Mouse (Mus musculus): Measurements from ENCODE around the gene Slfn9. TPM values are rescaled to one million over a fixed set of nuclear protein-coding genes. Genes with fewer than 3 reads are reported as not detected.
"Not testable (repeated sequence)": the region's sequence is repeated elsewhere in the genome, so short reads cannot be mapped to it uniquely, and the experiment has no call there.

Slfn9 gene
- polyA plus RNA-seq, 1 experiment from 2014 or later = 11.8 TPM

- no peak overlapping the region for H3K9ac ChIP-seq (ENCODE audit: low read length)
- no peak overlapping the region for H3K4me2 ChIP-seq (ENCODE audit: low read depth, severe bottlenecking)
- H3K9me3 ChIP-seq (ENCODE audit: control insufficient read depth, low read length) = no peaks in the 10 kb centered on the region
- no peak for ATAC-seq (ENCODE audit: insufficient number of reproducible peaks, low FRiP score, low TSS enrichment, low read depth)
- no peak overlapping the region for H3K27ac ChIP-seq (replicated peaks; ENCODE audit: low read depth, low read length)
- H3K27me3 ChIP-seq (ENCODE audit: control insufficient read depth, insufficient read depth, low read length) = no peaks in the 10 kb centered on the region
- H3K4me1 ChIP-seq (ENCODE audit: control insufficient read depth, insufficient read depth, low read length) = no peaks in the 10 kb centered on the region
- no peak overlapping the region for H3K4me3 ChIP-seq (ENCODE audit: low read depth, low read length)
- DNase-seq (ENCODE audit: low spot score) = no peak
- H3K36me3 ChIP-seq (ENCODE audit: control insufficient read depth, insufficient read depth, low read length) = no peaks in the 10 kb centered on the region
Observed at GRCm38 (mm10) chr11:83016093-83016492, 24.5 kb upstream of the Slfn9 start.

- Histone ChIP-seq H3K4me3 (ENCODE audit: low read depth, low read length) (no peak overlapping the region), H3K36me3 (ENCODE audit: control insufficient read depth, insufficient read depth, low read length) (no peaks in the 10 kb centered on the region), H3K9me3 (ENCODE audit: control insufficient read depth, low read length) (no peaks in the 10 kb centered on the region), H3K27me3 (ENCODE audit: control insufficient read depth, insufficient read depth, low read length) (no peaks in the 10 kb centered on the region), H3K4me1 (ENCODE audit: control insufficient read depth, insufficient read depth, low read length) (no peaks in the 10 kb centered on the region), H3K9ac (ENCODE audit: low read length) (no peak overlapping the region), H3K27ac (replicated peaks; ENCODE audit: low read depth, low read length) (no peak overlapping the region), H3K4me2 (ENCODE audit: low read depth, severe bottlenecking) (no peak overlapping the region)
- ATAC-seq (ENCODE audit: insufficient number of reproducible peaks, low FRiP score, low TSS enrichment, low read depth) (no peak), DNase-seq (ENCODE audit: low spot score) (no peak)
- 85% methylated on average over 1 of the region's 1 CpGs for WGBS
Observed at GRCm38 (mm10) chr11:83013356-83013755, 21.7 kb upstream of the Slfn9 start.

- Histone ChIP-seq H3K9ac (ENCODE audit: low read length) (peak overlapping the region; percentile 52; the same call in 1 of the 2 replicates), H3K4me3 (ENCODE audit: low read depth, low read length) (peak overlapping the region; percentile 28), H3K4me2 (ENCODE audit: low read depth, severe bottlenecking) (peak overlapping the region; percentile 44)
- not testable (repeated sequence) for ATAC-seq (ENCODE audit: insufficient number of reproducible peaks, low FRiP score, low TSS enrichment, low read depth); H3K4me1 ChIP-seq (ENCODE audit: control insufficient read depth, insufficient read depth, low read length); H3K9me3 ChIP-seq (ENCODE audit: control insufficient read depth, low read length); H3K36me3 ChIP-seq (ENCODE audit: control insufficient read depth, insufficient read depth, low read length); H3K27me3 ChIP-seq (ENCODE audit: control insufficient read depth, insufficient read depth, low read length); H3K27ac ChIP-seq (replicated peaks; ENCODE audit: low read depth, low read length)
- 13% methylated on average over 19 of the region's 19 CpGs for WGBS
- DNase-seq (ENCODE audit: low spot score) = peak; percentile 77
Observed at GRCm38 (mm10) chr11:82990612-82991385, 831 bp downstream of the Slfn9 start.

- H3K9ac ChIP-seq (ENCODE audit: low read length) = no peak overlapping the region
- no peaks in the 10 kb centered on the region; the same call in 1 of the 2 replicates for H3K36me3 ChIP-seq (ENCODE audit: control insufficient read depth, insufficient read depth, low read length)
- peak overlapping the region; percentile 25; the same call in 1 of the 2 replicates for H3K4me2 ChIP-seq (ENCODE audit: low read depth, severe bottlenecking)
- no peak overlapping the region for H3K4me3 ChIP-seq (ENCODE audit: low read depth, low read length)
- H3K27ac ChIP-seq (replicated peaks; ENCODE audit: low read depth, low read length) = no peak overlapping the region
- H3K4me1 ChIP-seq (ENCODE audit: control insufficient read depth, insufficient read depth, low read length) = 0 out of 2 replicates have a peak, but pooled peaks cover 3% of the 10 kb centered on the region
- ATAC-seq (ENCODE audit: insufficient number of reproducible peaks, low FRiP score, low TSS enrichment, low read depth) (no peak), DNase-seq (ENCODE audit: low spot score) (peak; percentile 35)
- no peaks in the 10 kb centered on the region for H3K27me3 ChIP-seq (ENCODE audit: control insufficient read depth, insufficient read depth, low read length)
- no peaks in the 10 kb centered on the region for H3K9me3 ChIP-seq (ENCODE audit: control insufficient read depth, low read length)
- WGBS = 25% methylated on average over 12 of the region's 12 CpGs
Observed at GRCm38 (mm10) chr11:82989357-82989756, 2.3 kb downstream of the Slfn9 start.

GRCm38 (mm10) chr11:82987621-82988020 lies 4.0 kb downstream of the Slfn9 start:
- Histone ChIP-seq H3K4me3 (ENCODE audit: low read depth, low read length) (no peak overlapping the region), H3K4me1 (ENCODE audit: control insufficient read depth, insufficient read depth, low read length) (0 out of 2 replicates have a peak, but pooled peaks cover 3% of the 10 kb centered on the region), H3K9me3 (ENCODE audit: control insufficient read depth, low read length) (no peaks in the 10 kb centered on the region), H3K27ac (replicated peaks; ENCODE audit: low read depth, low read length) (no peak overlapping the region), H3K9ac (ENCODE audit: low read length) (no peak overlapping the region), H3K27me3 (ENCODE audit: control insufficient read depth, insufficient read depth, low read length) (no peaks in the 10 kb centered on the region), H3K4me2 (ENCODE audit: low read depth, severe bottlenecking) (no peak overlapping the region), H3K36me3 (ENCODE audit: control insufficient read depth, insufficient read depth, low read length) (no peaks in the 10 kb centered on the region; the same call in 1 of the 2 replicates)
- 88% methylated on average over 6 of the region's 6 CpGs for WGBS
- DNase-seq (ENCODE audit: low spot score) = no peak
- no peak for ATAC-seq (ENCODE audit: insufficient number of reproducible peaks, low FRiP score, low TSS enrichment, low read depth)

- H3K36me3 ChIP-seq (ENCODE audit: control insufficient read depth, insufficient read depth, low read length) = no peaks in the 10 kb centered on the region; the same call in 1 of the 2 replicates
- no peaks in the 10 kb centered on the region for H3K9me3 ChIP-seq (ENCODE audit: control insufficient read depth, low read length)
- DNase-seq (ENCODE audit: low spot score) (no peak), ATAC-seq (ENCODE audit: insufficient number of reproducible peaks, low FRiP score, low TSS enrichment, low read depth) (no peak)
- no peaks in the 10 kb centered on the region for H3K27me3 ChIP-seq (ENCODE audit: control insufficient read depth, insufficient read depth, low read length)
- no peak overlapping the region for H3K9ac ChIP-seq (ENCODE audit: low read length)
- no peak overlapping the region for H3K4me2 ChIP-seq (ENCODE audit: low read depth, severe bottlenecking)
- no peak overlapping the region for H3K4me3 ChIP-seq (ENCODE audit: low read depth, low read length)
- WGBS = 86% methylated on average over 17 of the region's 17 CpGs
- no peak overlapping the region for H3K27ac ChIP-seq (replicated peaks; ENCODE audit: low read depth, low read length)
- no peaks in the 10 kb centered on the region for H3K4me1 ChIP-seq (ENCODE audit: control insufficient read depth, insufficient read depth, low read length)
Observed at GRCm38 (mm10) chr11:82983193-82983592, 8.4 kb downstream of the Slfn9 start.

GRCm38 (mm10) chr11:82982409-82982808 lies 9.2 kb downstream of the Slfn9 start:
- H3K27ac ChIP-seq (replicated peaks; ENCODE audit: low read depth, low read length); H3K27me3 ChIP-seq (ENCODE audit: control insufficient read depth, insufficient read depth, low read length); H3K36me3 ChIP-seq (ENCODE audit: control insufficient read depth, insufficient read depth, low read length); H3K9me3 ChIP-seq (ENCODE audit: control insufficient read depth, low read length); H3K4me2 ChIP-seq (ENCODE audit: low read depth, severe bottlenecking); H3K9ac ChIP-seq (ENCODE audit: low read length); ATAC-seq (ENCODE audit: insufficient number of reproducible peaks, low FRiP score, low TSS enrichment, low read depth); H3K4me1 ChIP-seq (ENCODE audit: control insufficient read depth, insufficient read depth, low read length); DNase-seq (ENCODE audit: low spot score); H3K4me3 ChIP-seq (ENCODE audit: low read depth, low read length): not testable (repeated sequence)
- WGBS = 92% methylated on average over 2 of the region's 2 CpGs

- H3K4me3 ChIP-seq (ENCODE audit: low read depth, low read length) = no peak overlapping the region
- ATAC-seq (ENCODE audit: insufficient number of reproducible peaks, low FRiP score, low TSS enrichment, low read depth) (no peak), DNase-seq (ENCODE audit: low spot score) (no peak)
- no peak overlapping the region for H3K9ac ChIP-seq (ENCODE audit: low read length)
- H3K9me3 ChIP-seq (ENCODE audit: control insufficient read depth, low read length) = no peaks in the 10 kb centered on the region
- no peak overlapping the region for H3K27ac ChIP-seq (replicated peaks; ENCODE audit: low read depth, low read length)
- H3K4me1 ChIP-seq (ENCODE audit: control insufficient read depth, insufficient read depth, low read length) = no peaks in the 10 kb centered on the region
- H3K36me3 ChIP-seq (ENCODE audit: control insufficient read depth, insufficient read depth, low read length) = no peaks in the 10 kb centered on the region
- WGBS = 26% methylated on average over 5 of the region's 5 CpGs
- no peak overlapping the region for H3K4me2 ChIP-seq (ENCODE audit: low read depth, severe bottlenecking)
- no peaks in the 10 kb centered on the region for H3K27me3 ChIP-seq (ENCODE audit: control insufficient read depth, insufficient read depth, low read length)
Observed at GRCm38 (mm10) chr11:82973916-82974315, 17.7 kb downstream of the Slfn9 start.
